Mouse (Mus musculus): ENCODE results near the gene Dmrt2.

The Dmrt2 gene

GRCm38 (mm10) chr19:25675866-25676440 is 3.7 kb downstream of the Dmrt2 start:
- no peak for DNase-seq (ENCODE audit: low spot score)

- DNase-seq (ENCODE audit: low spot score), result no peak
These were observed 26.6 kb downstream of the Dmrt2 start for GRCm38 (mm10) chr19:25698850-25699249.

DNA sequence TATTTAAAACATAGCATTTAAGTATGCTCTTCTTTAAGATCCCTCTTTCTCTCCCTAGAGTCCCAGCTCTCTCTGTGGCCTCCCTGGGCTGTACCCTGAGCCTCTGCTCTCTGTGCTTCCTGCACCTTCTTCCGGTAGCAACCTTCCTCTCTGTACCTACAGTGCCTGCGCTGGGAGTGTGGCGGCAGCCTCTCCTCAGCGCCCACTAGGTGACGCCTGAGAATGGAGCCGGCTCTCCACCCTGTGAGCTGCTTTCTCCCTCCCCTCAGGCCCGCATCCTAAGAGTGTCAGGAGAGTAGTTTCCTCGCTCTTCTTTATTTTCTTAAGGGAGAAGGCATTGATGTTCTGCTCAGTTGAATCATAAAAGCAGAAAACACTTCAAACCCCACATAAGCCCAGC is 41.2 kb downstream of the Dmrt2 start:
- DNase-seq (ENCODE audit: low spot score), result no peak

DNA sequence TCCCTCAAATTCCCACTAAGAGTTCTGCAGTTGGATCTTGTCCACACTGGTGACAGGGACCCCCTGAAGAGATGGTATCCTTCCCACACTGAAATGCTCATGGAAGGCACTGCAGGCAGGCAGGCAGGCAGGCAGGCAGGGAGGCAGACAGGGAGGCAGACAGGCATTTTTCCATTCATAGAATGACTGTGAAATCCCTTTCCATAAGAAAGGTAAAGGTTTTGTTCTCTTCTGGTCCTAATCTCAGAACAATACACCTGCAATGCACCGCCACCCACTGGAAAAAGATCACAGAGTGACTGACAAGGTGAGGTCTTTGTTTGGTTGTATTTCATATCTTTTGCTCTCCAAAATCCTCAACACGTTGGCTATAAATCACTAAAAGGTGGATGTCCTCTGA is 42.7 kb downstream of the Dmrt2 start:
- no peak for DNase-seq (ENCODE audit: low spot score)

GRCm38 (mm10) chr19:25722616-25723015 is 50.4 kb downstream of the Dmrt2 start:
- DNase-seq (ENCODE audit: low spot score), result no peak

All from adipocyte (in vitro differentiated cells).